Mouse (Mus musculus): Measurements from ENCODE around the gene Cbfa2t2. TPM values are rescaled to one million over a fixed set of nuclear protein-coding genes. Genes with fewer than 3 reads are reported as not detected.

Gene Cbfa2t2
- polyA plus RNA-seq, 1 experiment from 2014 or later = 75.2 TPM

DNA sequence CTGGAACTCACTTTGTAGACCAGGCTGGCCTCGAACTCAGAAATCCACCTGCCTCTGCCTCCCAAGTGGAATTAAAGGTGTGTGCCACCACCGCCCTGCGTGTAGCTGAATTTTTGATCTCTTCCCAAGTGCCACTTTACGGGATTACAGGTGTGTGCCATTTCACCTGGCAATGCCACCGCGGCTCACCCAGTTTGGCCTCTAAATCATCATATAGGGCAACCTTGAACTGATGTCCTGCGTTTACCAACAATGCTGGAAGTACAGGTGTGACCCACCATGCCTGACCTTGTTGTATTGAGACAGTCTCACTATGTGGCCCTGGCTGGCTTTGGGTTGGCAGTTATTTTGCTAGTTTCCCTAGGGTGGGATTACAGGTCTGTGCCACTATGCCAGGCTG lies 1.6 kb upstream of the Cbfa2t2 start:
- Histone ChIP-seq H3K9me3 (ENCODE audit: control insufficient read depth, low read length) (no peaks in the 10 kb centered on the region), H3K9ac (ENCODE audit: low read length) (no peak overlapping the region)

GRCm38 (mm10) chr2:154436076-154436457 lies 214 bp upstream of the Cbfa2t2 start:
- peak; percentile 99 for ATAC-seq (ENCODE audit: low FRiP score)
- H3K27me3 ChIP-seq (ENCODE audit: control insufficient read depth, insufficient read depth, low read length) = no peaks in the 10 kb centered on the region
- under 1% methylated on average over 41 of the region's 44 CpGs for WGBS

More for the DNA sequence above, 1.6 kb upstream of the Cbfa2t2 start:
- no peaks in the 10 kb centered on the region for H3K27me3 ChIP-seq (ENCODE audit: control insufficient read depth, insufficient read depth, low read length)
- WGBS = 96% methylated on average over 6 of the region's 7 CpGs
- H3K36me3 ChIP-seq (ENCODE audit: control insufficient read depth, insufficient read depth, low read length) = no peaks in the 10 kb centered on the region
- DNase-seq (ENCODE audit: low spot score, missing footprints) (no peak), ATAC-seq (ENCODE audit: low FRiP score) (no peak)
- peaks cover 6% of the 10 kb centered on the region for H3K4me1 ChIP-seq (ENCODE audit: control insufficient read depth, insufficient read depth, low read length)
- H3K4me2 ChIP-seq = no peak overlapping the region
- H3K4me3 ChIP-seq (ENCODE audit: low read depth, low read length) = no peak overlapping the region
- H3K27ac ChIP-seq (ENCODE audit: low read depth, low read length) = no peak overlapping the region

DNA sequence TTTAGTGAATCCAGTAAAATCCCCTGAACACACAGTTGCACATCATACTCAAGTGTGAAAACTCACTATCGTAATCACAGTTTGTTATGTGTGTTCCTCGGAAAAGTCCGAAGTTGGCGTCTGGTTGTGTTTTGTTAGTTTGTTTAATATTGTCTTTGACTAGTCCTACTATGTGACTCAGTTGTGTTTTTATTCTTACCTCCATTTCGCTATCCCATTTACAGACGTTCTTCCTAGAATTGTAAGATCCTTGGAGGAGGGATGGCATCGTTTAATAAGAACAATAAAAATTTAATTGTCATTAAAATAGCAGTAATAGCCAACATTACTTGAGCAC lies 878 bp downstream of the Cbfa2t2 start:
- H3K4me3 ChIP-seq (ENCODE audit: low read depth, low read length) = peak overlapping the region; percentile 96
- peak overlapping the region; percentile 98 for H3K9ac ChIP-seq (ENCODE audit: low read length)
- DNase-seq (ENCODE audit: low spot score, missing footprints) = no peak
- H3K4me2 ChIP-seq = peak overlapping the region; percentile 54
- WGBS = 24% methylated on average over 7 of the region's 7 CpGs
- H3K27ac ChIP-seq (ENCODE audit: low read depth, low read length) = no peak overlapping the region
- no peaks in the 10 kb centered on the region for H3K27me3 ChIP-seq (ENCODE audit: control insufficient read depth, insufficient read depth, low read length)
- H3K9me3 ChIP-seq (ENCODE audit: control insufficient read depth, low read length) = no peaks in the 10 kb centered on the region
- ATAC-seq (ENCODE audit: low FRiP score) = no peak
- H3K36me3 ChIP-seq (ENCODE audit: control insufficient read depth, insufficient read depth, low read length) = no peaks in the 10 kb centered on the region
- H3K4me1 ChIP-seq (ENCODE audit: control insufficient read depth, insufficient read depth, low read length) = peaks cover 6% of the 10 kb centered on the region

More at GRCm38 (mm10) chr2:154436076-154436457, 214 bp upstream of the Cbfa2t2 start:
- H3K4me2 ChIP-seq = peak overlapping the region; percentile 54
- peak overlapping the region; percentile 93; the same call in 1 of the 2 replicates for H3K27ac ChIP-seq (ENCODE audit: low read depth, low read length)
- DNase-seq (ENCODE audit: low spot score, missing footprints) = peak; percentile 99
- H3K9ac ChIP-seq (ENCODE audit: low read length) = peak overlapping the region; percentile 98; the same call in 1 of the 2 replicates
- peaks cover 6% of the 10 kb centered on the region for H3K4me1 ChIP-seq (ENCODE audit: control insufficient read depth, insufficient read depth, low read length)
- no peaks in the 10 kb centered on the region for H3K36me3 ChIP-seq (ENCODE audit: control insufficient read depth, insufficient read depth, low read length)
- H3K4me3 ChIP-seq (ENCODE audit: low read depth, low read length) = peak overlapping the region; percentile 96
- no peaks in the 10 kb centered on the region for H3K9me3 ChIP-seq (ENCODE audit: control insufficient read depth, low read length)

GRCm38 (mm10) chr2:154440453-154440852 lies 4.2 kb downstream of the Cbfa2t2 start:
- no peaks in the 10 kb centered on the region for H3K9me3 ChIP-seq (ENCODE audit: control insufficient read depth, low read length)
- peaks cover 6% of the 10 kb centered on the region for H3K4me1 ChIP-seq (ENCODE audit: control insufficient read depth, insufficient read depth, low read length)
- ATAC-seq (ENCODE audit: low FRiP score) (no peak), DNase-seq (ENCODE audit: low spot score, missing footprints) (no peak)
- no peaks in the 10 kb centered on the region for H3K27me3 ChIP-seq (ENCODE audit: control insufficient read depth, insufficient read depth, low read length)
- H3K4me3 ChIP-seq (ENCODE audit: low read depth, low read length) = no peak overlapping the region
- no peaks in the 10 kb centered on the region for H3K36me3 ChIP-seq (ENCODE audit: control insufficient read depth, insufficient read depth, low read length)
- H3K27ac ChIP-seq (ENCODE audit: low read depth, low read length) = no peak overlapping the region
- no peak overlapping the region for H3K4me2 ChIP-seq
- no peak overlapping the region for H3K9ac ChIP-seq (ENCODE audit: low read length)

DNA sequence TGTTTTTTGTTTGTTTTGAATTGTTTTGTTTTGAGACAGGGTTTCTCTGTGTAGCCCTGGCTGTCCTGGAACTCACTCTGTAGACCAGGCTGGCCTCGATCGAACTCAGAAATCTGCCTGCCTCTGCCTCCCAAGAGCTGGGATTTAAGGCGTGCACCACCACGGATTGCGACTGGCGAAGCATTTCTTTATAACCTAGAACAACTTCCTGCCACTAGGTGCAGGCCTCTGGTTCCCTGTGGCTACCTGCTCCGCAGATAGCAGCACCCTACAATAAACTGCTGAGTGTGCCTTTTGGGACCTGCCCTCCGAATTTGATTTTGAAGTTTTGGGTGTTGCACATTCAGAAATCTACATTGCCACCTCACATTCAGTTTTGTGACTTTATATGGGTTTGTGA lies 11.5 kb downstream of the Cbfa2t2 start:
- H3K27ac ChIP-seq (ENCODE audit: low read depth, low read length) = no peak overlapping the region
- whole genome bisulfite sequencing = over 99% methylated on average over 8 of the region's 8 CpGs
- H3K27me3 ChIP-seq (ENCODE audit: control insufficient read depth, insufficient read depth, low read length) = no peaks in the 10 kb centered on the region
- ATAC-seq (ENCODE audit: low FRiP score) = no peak
- no peak overlapping the region for H3K9ac ChIP-seq (ENCODE audit: low read length)
- H3K36me3 ChIP-seq (ENCODE audit: control insufficient read depth, insufficient read depth, low read length) = peaks cover 3% of the 10 kb centered on the region
- H3K9me3 ChIP-seq (ENCODE audit: control insufficient read depth, low read length) = no peaks in the 10 kb centered on the region
- H3K4me3 ChIP-seq (ENCODE audit: low read depth, low read length) = no peak overlapping the region
- H3K4me1 ChIP-seq (ENCODE audit: control insufficient read depth, insufficient read depth, low read length) = no peaks in the 10 kb centered on the region
- no peak for DNase-seq (ENCODE audit: low spot score, missing footprints)
- H3K4me2 ChIP-seq = no peak overlapping the region

DNA sequence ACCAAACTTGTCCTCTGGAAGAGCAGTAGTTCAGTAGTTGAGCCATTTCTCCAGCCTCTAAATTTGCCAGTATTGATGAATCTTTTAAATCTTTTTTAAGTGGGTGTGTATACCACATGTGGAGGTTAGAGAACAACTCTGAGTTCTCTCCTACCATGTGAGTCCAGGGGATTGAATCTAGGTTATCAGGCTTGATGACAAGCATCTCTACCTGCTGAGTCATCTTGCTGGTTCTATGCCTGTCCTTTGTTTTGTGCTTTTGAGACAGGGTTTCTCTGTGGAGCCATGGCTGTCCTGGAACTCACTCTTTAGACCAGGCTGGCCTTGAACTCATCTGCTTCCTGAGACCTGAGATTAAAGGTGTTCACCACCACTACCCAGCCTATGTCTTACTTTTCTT lies 12.4 kb downstream of the Cbfa2t2 start:
- Histone ChIP-seq H3K9me3 (ENCODE audit: control insufficient read depth, low read length) (no peaks in the 10 kb centered on the region), H3K27me3 (ENCODE audit: control insufficient read depth, insufficient read depth, low read length) (no peaks in the 10 kb centered on the region), H3K27ac (ENCODE audit: low read depth, low read length) (no peak overlapping the region), H3K4me3 (ENCODE audit: low read depth, low read length) (no peak overlapping the region), H3K36me3 (ENCODE audit: control insufficient read depth, insufficient read depth, low read length) (peaks cover 3% of the 10 kb centered on the region), H3K4me1 (ENCODE audit: control insufficient read depth, insufficient read depth, low read length) (no peaks in the 10 kb centered on the region), H3K9ac (ENCODE audit: low read length) (no peak overlapping the region), H3K4me2 (no peak overlapping the region)
- no peak for DNase-seq (ENCODE audit: low spot score, missing footprints)
- no peak for ATAC-seq (ENCODE audit: low FRiP score)

- DNase-seq (ENCODE audit: low spot score, missing footprints) = no peak
- no peaks in the 10 kb centered on the region for H3K27me3 ChIP-seq (ENCODE audit: control insufficient read depth, insufficient read depth, low read length)
- no peak overlapping the region for H3K27ac ChIP-seq (ENCODE audit: low read depth, low read length)
- peaks cover 2% of the 10 kb centered on the region; the same call in 1 of the 2 replicates for H3K4me1 ChIP-seq (ENCODE audit: control insufficient read depth, insufficient read depth, low read length)
- 86% methylated on average over 2 of the region's 2 CpGs for WGBS
- H3K9me3 ChIP-seq (ENCODE audit: control insufficient read depth, low read length) = no peaks in the 10 kb centered on the region
- no peak overlapping the region for H3K4me3 ChIP-seq (ENCODE audit: low read depth, low read length)
- ATAC-seq (ENCODE audit: low FRiP score) = no peak
- H3K4me2 ChIP-seq = no peak overlapping the region
- H3K36me3 ChIP-seq (ENCODE audit: control insufficient read depth, insufficient read depth, low read length) = peaks cover under 1% of the 10 kb centered on the region
- no peak overlapping the region for H3K9ac ChIP-seq (ENCODE audit: low read length)
These were observed 16.7 kb downstream of the Cbfa2t2 start for GRCm38 (mm10) chr2:154452951-154453350.

GRCm38 (mm10) chr2:154454099-154454498 lies 17.8 kb downstream of the Cbfa2t2 start:
- ATAC-seq (ENCODE audit: low FRiP score) (no peak), DNase-seq (ENCODE audit: low spot score, missing footprints) (no peak)
- no peak overlapping the region for H3K27ac ChIP-seq (ENCODE audit: low read depth, low read length)
- no peak overlapping the region for H3K9ac ChIP-seq (ENCODE audit: low read length)
- 75% methylated on average over 1 of the region's 1 CpGs for WGBS
- H3K4me1 ChIP-seq (ENCODE audit: control insufficient read depth, insufficient read depth, low read length) = peaks cover 2% of the 10 kb centered on the region; the same call in 1 of the 2 replicates
- H3K9me3 ChIP-seq (ENCODE audit: control insufficient read depth, low read length) = no peaks in the 10 kb centered on the region
- no peak overlapping the region for H3K4me2 ChIP-seq
- H3K4me3 ChIP-seq (ENCODE audit: low read depth, low read length) = no peak overlapping the region
- H3K36me3 ChIP-seq (ENCODE audit: control insufficient read depth, insufficient read depth, low read length) = no peaks in the 10 kb centered on the region
- no peaks in the 10 kb centered on the region for H3K27me3 ChIP-seq (ENCODE audit: control insufficient read depth, insufficient read depth, low read length)

DNA sequence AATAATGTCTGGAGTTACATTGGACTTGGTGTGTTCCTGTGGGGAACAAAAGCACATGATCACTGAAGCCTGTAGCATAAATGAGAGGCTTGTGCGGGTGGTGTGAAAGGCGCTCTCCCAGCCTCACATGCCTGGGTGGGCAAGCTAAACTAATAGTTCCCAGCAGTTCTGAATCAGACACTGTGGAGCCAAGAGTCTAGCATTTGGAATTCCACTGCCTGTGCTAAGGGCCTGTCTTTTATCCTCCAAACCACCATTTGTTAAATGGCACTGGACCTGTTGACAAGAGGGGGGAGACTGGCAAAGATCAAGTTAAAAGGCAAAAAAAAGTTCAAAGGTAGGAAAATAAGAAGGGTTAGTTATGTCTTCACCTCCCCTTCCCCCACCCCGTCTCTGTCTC lies 18.3 kb downstream of the Cbfa2t2 start:
- peak overlapping the region; percentile 26; the same call in 1 of the 2 replicates for H3K27ac ChIP-seq (ENCODE audit: low read depth, low read length)
- no peaks in the 10 kb centered on the region for H3K9me3 ChIP-seq (ENCODE audit: control insufficient read depth, low read length)
- 53% methylated on average over 3 of the region's 3 CpGs for WGBS
- no peak for DNase-seq (ENCODE audit: low spot score, missing footprints)
- H3K27me3 ChIP-seq (ENCODE audit: control insufficient read depth, insufficient read depth, low read length) = no peaks in the 10 kb centered on the region
- no peak overlapping the region for H3K9ac ChIP-seq (ENCODE audit: low read length)
- no peak for ATAC-seq (ENCODE audit: low FRiP score)
- peaks cover 2% of the 10 kb centered on the region; the same call in 1 of the 2 replicates for H3K4me1 ChIP-seq (ENCODE audit: control insufficient read depth, insufficient read depth, low read length)
- no peak overlapping the region for H3K4me2 ChIP-seq
- no peak overlapping the region for H3K4me3 ChIP-seq (ENCODE audit: low read depth, low read length)
- no peaks in the 10 kb centered on the region for H3K36me3 ChIP-seq (ENCODE audit: control insufficient read depth, insufficient read depth, low read length)

DNA sequence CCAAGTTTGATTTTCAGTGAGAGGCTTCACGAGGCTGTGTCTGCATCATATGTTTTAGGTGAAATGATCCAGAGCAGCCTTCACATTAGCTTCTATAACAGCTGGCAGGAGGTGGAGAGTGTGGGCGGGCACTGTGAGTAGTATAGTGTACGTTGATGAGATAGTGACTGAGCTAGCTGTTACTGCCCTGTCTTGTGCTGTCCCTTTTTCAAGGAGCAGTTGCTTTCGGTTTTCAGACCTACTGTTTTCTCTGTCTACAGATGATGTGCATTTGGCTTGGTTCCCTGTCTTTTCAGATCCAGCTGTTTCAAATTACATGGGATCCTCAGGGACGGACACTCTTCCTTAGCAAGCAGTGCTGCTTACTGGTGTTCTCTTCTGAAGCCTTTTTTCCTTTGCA lies 19.5 kb downstream of the Cbfa2t2 start:
- H3K4me1 ChIP-seq (ENCODE audit: control insufficient read depth, insufficient read depth, low read length) = peaks cover 4% of the 10 kb centered on the region; the same call in 1 of the 2 replicates
- no peak overlapping the region for H3K27ac ChIP-seq (ENCODE audit: low read depth, low read length)
- 72% methylated on average over 5 of the region's 5 CpGs for WGBS
- H3K9ac ChIP-seq (ENCODE audit: low read length) = no peak overlapping the region
- DNase-seq (ENCODE audit: low spot score, missing footprints) (no peak), ATAC-seq (ENCODE audit: low FRiP score) (no peak)
- no peaks in the 10 kb centered on the region for H3K9me3 ChIP-seq (ENCODE audit: control insufficient read depth, low read length)
- no peak overlapping the region for H3K4me3 ChIP-seq (ENCODE audit: low read depth, low read length)
- H3K4me2 ChIP-seq = no peak overlapping the region
- H3K27me3 ChIP-seq (ENCODE audit: control insufficient read depth, insufficient read depth, low read length) = no peaks in the 10 kb centered on the region
- no peaks in the 10 kb centered on the region for H3K36me3 ChIP-seq (ENCODE audit: control insufficient read depth, insufficient read depth, low read length)

Data from midbrain, embryonic 11.5 days (tissue).